Mouse (Mus musculus): ENCODE measurements around the gene Grasp.

The Grasp gene

DNA sequence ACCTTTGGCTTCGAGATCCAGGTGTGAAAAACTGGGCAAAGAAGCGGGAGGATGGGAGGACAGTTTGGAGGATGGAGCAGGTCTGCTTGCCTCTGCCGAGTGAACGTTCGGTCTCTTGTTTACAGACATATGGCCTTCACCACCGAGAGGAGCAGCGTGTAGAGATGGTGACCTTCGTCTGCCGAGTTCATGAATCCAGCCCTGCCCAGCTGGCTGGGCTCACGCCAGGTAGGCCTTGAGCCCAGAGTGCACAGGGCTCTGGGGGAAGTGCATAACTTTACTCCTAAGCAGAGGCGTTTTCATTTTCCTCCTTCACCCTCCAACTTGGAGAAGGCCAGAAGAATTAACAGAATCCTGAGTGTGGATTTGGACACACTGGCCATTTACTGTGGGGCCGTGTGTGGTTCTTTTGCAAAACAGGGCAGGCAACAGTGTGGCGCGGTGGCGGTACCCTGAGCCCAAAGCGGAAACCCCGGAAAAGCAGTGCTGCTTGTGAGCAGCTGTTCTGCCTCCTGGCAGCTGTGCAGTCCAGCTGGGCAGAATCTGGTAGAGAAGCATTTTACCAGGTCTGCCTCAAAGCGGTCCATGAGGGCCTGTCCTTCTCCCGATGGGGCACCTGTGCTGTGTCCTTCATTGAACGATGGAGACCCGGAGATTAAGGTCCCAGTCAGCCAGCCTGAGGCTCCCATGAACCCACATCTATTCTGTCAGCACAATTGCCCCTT, 5.0 kb downstream of the Grasp start:
- DNase-seq (ENCODE audit: low read depth), result no peak

- DNase-seq (ENCODE audit: low read depth), result no peak
These were observed 6.5 kb downstream of the Grasp start for GRCm38 (mm10) chr15:101230503-101230902.

- peak; percentile 84 for DNase-seq (ENCODE audit: low read depth)
These were observed 7.1 kb downstream of the Grasp start for GRCm38 (mm10) chr15:101230995-101231647.

GRCm38 (mm10) chr15:101231648-101232180, 7.7 kb downstream of the Grasp start:
- no peak for DNase-seq (ENCODE audit: low read depth)

- no peak for DNase-seq (ENCODE audit: low read depth)
These were observed 8.6 kb downstream of the Grasp start for GRCm38 (mm10) chr15:101232607-101233006.

- no peak for DNase-seq (ENCODE audit: low read depth)
These were observed 9.2 kb downstream of the Grasp start for GRCm38 (mm10) chr15:101233183-101233582.

GRCm38 (mm10) chr15:101233641-101234275, 9.8 kb downstream of the Grasp start:
- DNase-seq (ENCODE audit: low read depth), result no peak

DNA sequence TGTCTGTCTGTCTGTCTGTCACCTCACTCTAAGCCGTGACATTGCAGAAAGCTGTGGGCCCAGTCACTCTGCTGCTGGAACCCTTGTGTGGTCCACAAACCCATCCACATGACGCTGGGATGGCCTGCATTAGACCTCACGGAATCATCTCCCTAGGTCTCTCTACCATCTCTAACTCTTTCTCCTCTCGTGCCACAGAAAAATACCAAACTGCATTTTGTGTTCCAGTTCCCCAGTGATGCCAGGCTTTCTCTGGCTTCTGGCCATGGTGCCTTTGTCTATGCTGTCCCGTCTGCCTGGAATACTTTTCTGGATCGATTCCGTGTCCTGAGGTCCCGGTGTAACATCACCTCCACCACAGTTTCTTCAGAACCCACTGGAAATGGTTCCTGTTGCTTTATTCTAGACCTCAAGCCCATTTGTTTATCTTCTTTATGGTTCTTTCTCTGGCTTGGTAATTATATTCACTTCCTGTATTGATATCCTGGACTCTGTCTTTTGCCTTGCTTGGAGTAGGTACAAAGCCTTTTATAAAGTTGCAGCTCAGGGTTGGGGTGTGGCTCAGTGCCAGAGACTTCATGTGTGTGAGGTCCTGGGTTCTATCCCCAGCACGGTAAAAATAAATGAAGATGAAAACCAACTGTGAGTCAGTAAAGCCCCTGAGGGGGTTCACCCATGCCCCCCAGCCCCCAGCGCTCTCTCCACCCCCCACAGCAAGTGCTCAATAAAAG, 10.8 kb downstream of the Grasp start:
- no peak for DNase-seq (ENCODE audit: low read depth)

DNA sequence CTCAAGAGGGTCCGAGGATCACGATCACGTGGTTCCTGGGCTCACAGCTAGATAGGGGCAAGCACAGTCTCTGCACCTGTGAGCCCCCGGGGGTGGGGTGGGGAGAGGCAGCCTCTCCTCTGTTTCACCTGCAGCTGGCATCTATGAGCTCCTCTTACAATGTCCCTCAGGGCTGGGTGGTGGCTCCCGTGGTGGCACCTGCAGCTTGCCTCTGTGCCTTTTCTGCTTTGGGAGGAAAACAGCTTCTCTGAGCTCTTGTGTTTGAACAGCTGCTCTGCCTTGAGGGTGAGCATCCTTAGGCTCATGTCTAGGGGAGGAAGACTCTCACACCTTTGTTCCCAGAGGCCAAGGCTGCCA, 11.3 kb downstream of the Grasp start:
- no peak for DNase-seq (ENCODE audit: low read depth)

DNA sequence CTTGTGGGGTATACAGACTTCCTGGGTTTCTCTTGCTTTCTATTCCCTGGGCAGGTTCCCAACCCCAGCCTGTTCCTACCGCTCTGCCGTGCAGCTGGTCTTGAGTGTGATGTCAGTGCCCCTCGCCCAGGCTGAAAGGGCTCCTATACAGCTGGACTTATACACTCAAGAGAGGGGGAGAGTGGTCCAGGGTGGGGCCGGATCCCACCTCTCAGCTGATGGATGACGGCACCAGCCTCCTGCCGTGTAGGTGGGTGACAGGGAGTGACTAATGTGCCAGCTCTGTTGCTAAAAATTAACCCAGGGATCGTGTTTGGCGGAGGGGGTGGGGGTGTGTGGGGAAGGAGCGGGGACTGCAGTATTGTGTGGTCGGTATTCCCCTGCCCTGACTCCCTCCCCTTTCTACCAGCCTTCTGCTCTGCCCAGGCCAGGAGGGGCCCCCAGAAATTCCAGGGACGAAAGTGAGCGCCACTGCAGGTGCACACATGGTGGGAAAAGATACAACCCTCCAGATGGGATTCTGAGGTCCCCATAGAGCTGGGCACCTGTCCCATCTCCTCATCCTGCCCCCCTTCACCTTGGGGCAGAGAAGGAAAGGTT, 11.8 kb downstream of the Grasp start:
- no peak for DNase-seq (ENCODE audit: low read depth)

- peak; percentile 84 for DNase-seq (ENCODE audit: low read depth)
These were observed 12.9 kb downstream of the Grasp start for GRCm38 (mm10) chr15:101236878-101237277.

DNA sequence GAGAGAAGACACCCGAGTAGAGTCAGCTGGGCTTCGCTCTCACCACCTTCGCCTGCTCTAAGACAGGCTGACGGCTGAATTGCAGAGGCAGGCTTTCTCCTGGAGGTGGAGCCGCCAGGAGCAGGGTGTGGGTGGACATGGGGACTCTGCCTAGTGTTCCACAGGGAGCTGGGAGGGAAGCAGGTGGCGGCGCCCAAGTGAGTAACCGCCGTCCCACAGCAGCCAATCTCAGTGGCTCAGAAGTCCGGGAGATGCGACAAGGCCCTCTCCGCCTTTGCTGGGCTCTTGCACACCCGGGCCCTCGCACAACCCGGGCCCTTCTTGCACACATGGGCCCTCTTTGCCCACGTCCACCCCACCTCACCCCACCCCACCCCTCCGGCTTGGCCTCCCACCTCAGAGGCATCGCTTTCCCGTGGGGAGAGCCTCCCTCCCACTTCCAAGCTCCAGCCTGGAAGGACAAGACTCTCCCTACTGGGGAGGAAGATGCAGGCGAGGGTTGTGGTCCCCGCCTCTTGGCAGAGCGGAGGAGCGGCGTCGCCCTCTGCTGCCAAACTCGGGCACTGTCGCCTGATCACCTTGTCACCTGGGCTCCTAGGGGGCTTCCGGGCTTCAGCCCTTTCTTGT, 15.0 kb downstream of the Grasp start:
- peak; percentile 79 for DNase-seq (ENCODE audit: low read depth)

DNA sequence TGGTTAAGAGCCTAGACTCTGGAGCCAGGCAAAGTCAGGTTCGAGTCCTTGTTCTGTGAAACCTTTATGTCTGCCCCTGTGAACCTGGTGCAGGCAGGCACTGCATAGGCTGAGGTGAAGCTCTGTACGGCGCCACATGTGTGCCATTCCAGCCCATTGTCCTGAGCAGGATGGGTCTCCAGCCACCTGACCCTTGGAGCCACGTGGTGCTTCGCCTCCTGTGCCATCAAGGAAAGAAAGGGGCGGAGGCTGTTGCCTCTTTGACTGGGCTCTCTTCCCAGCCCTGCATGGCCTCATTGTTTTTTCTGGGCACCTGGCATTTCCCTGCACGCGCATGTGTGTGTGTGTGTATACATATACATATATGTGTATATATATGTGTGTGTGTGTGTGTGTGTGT, 15.8 kb downstream of the Grasp start:
- no peak for DNase-seq (ENCODE audit: low read depth)

DNA sequence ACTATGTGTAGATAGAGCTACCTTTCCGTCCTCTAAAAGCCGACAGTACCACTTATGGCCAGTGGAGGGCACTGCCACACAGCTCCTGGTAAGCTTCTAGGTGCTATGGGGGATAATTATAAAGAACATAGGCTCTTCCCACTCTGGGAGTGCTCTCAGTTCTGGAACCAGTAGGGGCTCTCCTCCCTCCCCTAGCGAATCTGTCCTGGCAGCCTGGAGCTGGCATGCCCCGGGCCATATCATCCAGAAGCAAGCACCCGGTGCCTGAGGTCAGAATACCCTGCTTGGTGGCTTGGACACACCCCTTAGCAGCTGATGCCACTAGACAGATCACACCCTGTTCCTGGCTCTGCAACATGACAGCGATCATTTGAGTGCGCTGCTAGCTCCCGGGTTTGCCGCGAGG, 16.8 kb downstream of the Grasp start:
- peak; percentile 95 for DNase-seq (ENCODE audit: low read depth)

DNA sequence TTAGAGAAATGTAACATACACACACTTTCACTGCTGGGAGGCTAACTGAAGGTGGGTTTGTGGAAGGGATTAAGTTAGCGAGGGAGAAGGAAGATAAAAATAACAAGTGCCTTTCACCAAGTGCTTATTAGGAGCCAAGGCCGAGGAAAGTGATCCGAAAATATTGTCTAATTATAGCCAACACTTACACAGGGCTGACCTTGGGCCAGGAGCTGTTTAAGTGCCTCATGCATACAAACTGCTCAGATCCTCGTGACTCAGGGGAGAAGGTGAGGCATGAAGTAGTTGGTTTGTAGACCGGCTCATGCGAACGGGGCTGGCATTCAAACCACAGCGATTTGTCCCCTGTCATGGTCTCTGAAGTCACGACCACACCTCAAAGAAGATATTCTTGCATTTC, 17.2 kb downstream of the Grasp start:
- no peak for DNase-seq (ENCODE audit: low read depth)

- DNase-seq (ENCODE audit: low read depth), result no peak
These were observed 17.9 kb downstream of the Grasp start for GRCm38 (mm10) chr15:101241853-101242252.

DNA sequence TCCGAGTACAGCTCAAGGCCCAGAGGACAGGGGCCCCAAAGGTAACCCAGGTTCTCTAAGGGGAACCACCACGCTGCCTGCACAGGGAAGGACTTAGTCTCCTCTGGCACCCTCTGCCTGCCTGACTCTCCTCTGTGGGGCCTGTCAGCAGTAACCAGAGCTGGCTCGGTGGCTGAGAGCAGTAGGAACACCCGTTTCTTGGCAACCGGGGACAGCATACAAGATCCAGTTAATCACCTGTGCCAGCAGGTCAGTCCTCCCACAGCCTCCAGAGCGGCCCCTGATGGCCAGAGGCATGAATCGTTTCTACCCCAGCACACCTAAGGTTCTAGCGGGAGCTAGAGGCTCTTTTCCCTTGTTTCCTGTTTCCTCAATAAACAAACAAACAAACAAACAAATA, 18.7 kb downstream of the Grasp start:
- no peak for DNase-seq (ENCODE audit: low read depth)

DNA sequence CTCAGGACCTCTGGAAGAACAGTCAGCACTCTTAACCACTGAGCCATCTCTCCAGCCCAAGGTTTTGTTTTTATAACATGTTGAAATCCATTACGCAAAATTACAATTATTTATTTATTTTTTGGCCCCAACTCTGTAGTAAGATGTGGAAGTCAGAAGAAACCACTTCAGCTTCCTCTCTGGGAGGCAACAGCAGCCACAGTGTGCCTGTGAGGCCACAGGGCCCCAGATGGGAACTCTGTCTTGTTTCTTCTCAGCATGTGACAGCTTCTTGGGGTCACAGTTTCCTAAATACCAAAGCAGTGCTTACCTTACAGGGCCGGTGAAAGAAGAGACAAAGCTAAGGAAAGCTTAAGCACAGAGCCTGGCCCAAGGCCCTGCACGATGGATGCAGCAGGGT, 20.0 kb downstream of the Grasp start:
- DNase-seq (ENCODE audit: low read depth), result no peak

GRCm38 (mm10) chr15:101246231-101247154, 22.5 kb downstream of the Grasp start:
- DNase-seq (ENCODE audit: low read depth), result peak; percentile 98

DNA sequence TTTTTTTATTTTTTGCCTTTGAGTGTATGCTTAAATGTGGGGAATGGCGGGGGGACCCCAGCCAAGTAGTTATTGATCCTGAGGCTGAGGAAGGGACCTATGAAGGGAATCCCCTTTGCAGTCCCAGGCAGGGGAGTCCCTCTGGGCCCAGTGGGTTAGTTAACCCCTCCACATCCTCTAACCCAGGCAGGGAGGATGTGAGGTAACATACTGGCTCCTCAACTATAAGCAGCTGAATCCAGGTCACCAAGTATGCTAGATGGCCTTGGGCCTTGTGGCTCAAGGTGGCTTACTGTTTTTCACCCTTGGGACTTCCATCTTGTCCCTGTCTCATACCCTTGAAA, 23.1 kb downstream of the Grasp start:
- DNase-seq (ENCODE audit: low read depth), result no peak
